Mouse (Mus musculus): ENCODE data around the gene Phf20.

- TF ChIP-seq CTCF (IDR thresholded peaks at IDR 0.05; ENCODE audit: extremely low read depth, insufficient read depth, insufficient read length, insufficient replicate concordance) = no peak
- TF ChIP-seq POLR2A (IDR thresholded peaks at IDR 0.05; ENCODE audit: low read depth, low read length) = no peak
Observed at GRCm38 (mm10) chr2:156224043-156224442, 27.8 kb downstream of the Phf20 start.

All from spleen, adult 2 months (tissue).